Mouse (Mus musculus) heart, embryonic 14.5 days (tissue): ENCODE data around the gene Ppil4. TPM values are rescaled to one million over a fixed set of nuclear protein-coding genes. Genes with fewer than 3 reads are reported as not detected.

ENCODE experiments used
- ATAC-seq: fragments of 200-750 bp; cut with Nextera tagmentation; 2 replicates; pipeline ENCODE4 v1.8.0; 2017; ENCODE audit warnings: low read depth, moderate TSS enrichment; ENCODE audit not compliant: insufficient number of reproducible peaks, insufficient read depth, low FRiP score
- H3K27ac ChIP-seq, 2 experiments: fragments of 200-500 bp in 1 of 2; fragments of 300-500 bp in 1 of 2; sonication (generic) in 1 of 2; replicated peaks in 1 of 2; 2 replicates each; pipeline ENCODE4 v1.5.1; 2012 to 2014; ENCODE audit warnings: low read depth in 2 of 2, low read length in 2 of 2, control low read depth in 1 of 2, mild to moderate bottlenecking in 1 of 2, mixed read lengths in 1 of 2; ENCODE audit not compliant: control insufficient read depth in 1 of 2, insufficient read depth in 1 of 2
- H3K27me3 ChIP-seq: fragments of 300-500 bp; sonication (generic); 2 replicates; pipeline ENCODE4 v1.6.1; 2014; ENCODE audit warnings: mild to moderate bottlenecking, low read length, control low read depth; ENCODE audit not compliant: control insufficient read depth, insufficient read depth
- H3K36me3 ChIP-seq: fragments of 300-500 bp; sonication (generic); 2 replicates; pipeline ENCODE4 v1.6.1; 2014; ENCODE audit warnings: mild to moderate bottlenecking, control low read depth, low read length, mixed read lengths; ENCODE audit not compliant: control insufficient read depth, insufficient read depth
- H3K4me1 ChIP-seq, 2 experiments: fragments of 200-500 bp in 1 of 2; fragments of 300-500 bp in 1 of 2; sonication (generic) in 1 of 2; 2 replicates each; pipeline ENCODE4 v1.6.1; 2012 to 2014; ENCODE audit warnings: low read length in 2 of 2, control low read depth in 1 of 2, mixed read lengths in 1 of 2; ENCODE audit not compliant: control insufficient read depth in 2 of 2, insufficient read depth in 2 of 2
- H3K4me2 ChIP-seq: fragments of 300-500 bp; sonication (generic); 2 replicates; pipeline ENCODE4 v1.6.1; 2014; ENCODE audit warnings: mild to moderate bottlenecking, low read length
- H3K4me3 ChIP-seq, 2 experiments: fragments of 200-500 bp in 1 of 2; fragments of 300-500 bp in 1 of 2; sonication (generic) in 1 of 2; 2 replicates each; pipeline ENCODE4 v1.5.1; 2012 to 2014; ENCODE audit warnings: low read length in 2 of 2, mild to moderate bottlenecking in 2 of 2, control low read depth in 1 of 2, low read depth in 1 of 2, moderate library complexity in 1 of 2; ENCODE audit not compliant: control insufficient read depth in 1 of 2, insufficient read depth in 1 of 2
- H3K9ac ChIP-seq: fragments of 300-500 bp; sonication (generic); 2 replicates; pipeline ENCODE4 v1.6.1; 2014; ENCODE audit warnings: mild to moderate bottlenecking, low read length
- H3K9me3 ChIP-seq: fragments of 300-500 bp; sonication (generic); 2 replicates; pipeline ENCODE4 v1.6.1; 2016; ENCODE audit warnings: low read length, control low read depth; ENCODE audit not compliant: control insufficient read depth
- WGBS: fragments of 180-500 bp; shearing (Covaris S2); extraction: QIAGEN DNeasy Blood & Tissue Kit; methylation state at CpG from one replicate; pipeline ENCODE4 v1.1.7; 2014; 5-methylcytosine and 5-hydroxymethylcytosine counted together
- polyA plus RNA-seq: library from polyadenylated mRNA; unstranded; fragments of >200 nt; fragmentation: Nextera tagmentation; extraction: Ambion mirVana; gene quantifications from 2 replicates; pipeline ENCODE4 v1.2.1, GENCODE M21; 2014

Ppil4 gene
- polyA plus RNA-seq, 1 experiment from 2014 or later = 27.8 TPM

GRCm38 (mm10) chr10:7844161-7844560, 51.5 kb downstream of the Ppil4 start:
- Histone ChIP-seq H3K27me3 (0 out of 2 replicates have a peak, but pooled peaks cover 3% of the 10 kb centered on the region), H3K4me1 (peaks cover 12 to 16% of the 10 kb centered on the region in 2 experiments), H3K4me3 (no peak overlapping the region), H3K27ac (no peak overlapping the region), H3K36me3 (no peaks in the 10 kb centered on the region), H3K4me2 (no peak overlapping the region), H3K9ac (no peak overlapping the region), H3K9me3 (no peaks in the 10 kb centered on the region)
- no peak for ATAC-seq
- 78% methylated on average over 4 of the region's 4 CpGs for WGBS

- ATAC-seq = no peak
- H3K4me2 ChIP-seq = no peak overlapping the region
- no peak overlapping the region for H3K27ac ChIP-seq
- no peaks in the 10 kb centered on the region for H3K9me3 ChIP-seq
- H3K4me3 ChIP-seq = no peak overlapping the region
- peaks cover 12 to 16% of the 10 kb centered on the region in 2 experiments for H3K4me1 ChIP-seq
- H3K9ac ChIP-seq = no peak overlapping the region
- 74% methylated on average over 8 of the region's 8 CpGs for WGBS
- H3K27me3 ChIP-seq = 0 out of 2 replicates have a peak, but pooled peaks cover 3% of the 10 kb centered on the region
- no peaks in the 10 kb centered on the region for H3K36me3 ChIP-seq
Measured at GRCm38 (mm10) chr10:7845136-7845535, 52.4 kb downstream of the Ppil4 start.

GRCm38 (mm10) chr10:7845991-7846390, 53.3 kb downstream of the Ppil4 start:
- peaks cover 9 to 12% of the 10 kb centered on the region in 2 experiments for H3K4me1 ChIP-seq
- H3K27me3 ChIP-seq = 0 out of 2 replicates have a peak, but pooled peaks cover 3% of the 10 kb centered on the region
- no peaks in the 10 kb centered on the region for H3K36me3 ChIP-seq
- H3K4me3 ChIP-seq = no peak overlapping the region
- no peak overlapping the region for H3K4me2 ChIP-seq
- H3K27ac ChIP-seq = no peak overlapping the region
- 83% methylated on average over 4 of the region's 4 CpGs for WGBS
- ATAC-seq = no peak
- no peak overlapping the region for H3K9ac ChIP-seq
- H3K9me3 ChIP-seq = no peaks in the 10 kb centered on the region

- no peak for ATAC-seq
- H3K27ac ChIP-seq = no peak overlapping the region
- no peak overlapping the region for H3K4me2 ChIP-seq
- H3K36me3 ChIP-seq = no peaks in the 10 kb centered on the region
- H3K9me3 ChIP-seq = no peaks in the 10 kb centered on the region
- H3K27me3 ChIP-seq = 0 out of 2 replicates have a peak, but pooled peaks cover 3% of the 10 kb centered on the region
- 74% methylated on average over 2 of the region's 2 CpGs for WGBS
- no peak overlapping the region for H3K4me3 ChIP-seq
- peaks cover 1% of the 10 kb centered on the region in 2 experiments; a peak in 3 of 4 replicates for H3K4me1 ChIP-seq
- H3K9ac ChIP-seq = no peak overlapping the region
Measured at GRCm38 (mm10) chr10:7847166-7847605, 54.5 kb downstream of the Ppil4 start.

GRCm38 (mm10) chr10:7851891-7852290, 59.2 kb downstream of the Ppil4 start:
- H3K36me3 ChIP-seq = no peaks in the 10 kb centered on the region
- ATAC-seq = no peak
- no peak overlapping the region for H3K4me2 ChIP-seq
- H3K4me1 ChIP-seq = no peaks in the 10 kb centered on the region
- 62% methylated on average over 3 of the region's 3 CpGs for WGBS
- no peak overlapping the region for H3K4me3 ChIP-seq
- H3K9me3 ChIP-seq = no peaks in the 10 kb centered on the region
- H3K27ac ChIP-seq = no peak overlapping the region
- no peak overlapping the region for H3K9ac ChIP-seq
- no peaks in the 10 kb centered on the region for H3K27me3 ChIP-seq

- Histone ChIP-seq H3K4me1 (no peaks in the 10 kb centered on the region), H3K27ac (no peak overlapping the region), H3K36me3 (no peaks in the 10 kb centered on the region), H3K4me2 (no peak overlapping the region), H3K9me3 (no peaks in the 10 kb centered on the region), H3K4me3 (no peak overlapping the region), H3K27me3 (no peaks in the 10 kb centered on the region), H3K9ac (no peak overlapping the region)
- no peak for ATAC-seq
- WGBS = 78% methylated on average over 7 of the region's 7 CpGs
Measured at GRCm38 (mm10) chr10:7860494-7860893, 67.8 kb downstream of the Ppil4 start.

- Histone ChIP-seq H3K27ac (no peak overlapping the region), H3K4me1 (no peaks in the 10 kb centered on the region), H3K9me3 (no peaks in the 10 kb centered on the region), H3K4me2 (no peak overlapping the region), H3K4me3 (no peak overlapping the region), H3K9ac (no peak overlapping the region), H3K36me3 (no peaks in the 10 kb centered on the region), H3K27me3 (peaks cover under 1% of the 10 kb centered on the region; the same call in 1 of the 2 replicates)
- ATAC-seq = no peak
- WGBS = 80% methylated on average over 14 of the region's 14 CpGs
Measured at GRCm38 (mm10) chr10:7861259-7861936, 68.7 kb downstream of the Ppil4 start.
